Mouse (Mus musculus): ENCODE measurements at regions not wholly inside any gene's neighbourhood (a gene's known extent, or its start where the extent isn't known, plus 50 kb on each side); places are given as distances from the start of the nearest gene placed in this dataset.

DNA sequence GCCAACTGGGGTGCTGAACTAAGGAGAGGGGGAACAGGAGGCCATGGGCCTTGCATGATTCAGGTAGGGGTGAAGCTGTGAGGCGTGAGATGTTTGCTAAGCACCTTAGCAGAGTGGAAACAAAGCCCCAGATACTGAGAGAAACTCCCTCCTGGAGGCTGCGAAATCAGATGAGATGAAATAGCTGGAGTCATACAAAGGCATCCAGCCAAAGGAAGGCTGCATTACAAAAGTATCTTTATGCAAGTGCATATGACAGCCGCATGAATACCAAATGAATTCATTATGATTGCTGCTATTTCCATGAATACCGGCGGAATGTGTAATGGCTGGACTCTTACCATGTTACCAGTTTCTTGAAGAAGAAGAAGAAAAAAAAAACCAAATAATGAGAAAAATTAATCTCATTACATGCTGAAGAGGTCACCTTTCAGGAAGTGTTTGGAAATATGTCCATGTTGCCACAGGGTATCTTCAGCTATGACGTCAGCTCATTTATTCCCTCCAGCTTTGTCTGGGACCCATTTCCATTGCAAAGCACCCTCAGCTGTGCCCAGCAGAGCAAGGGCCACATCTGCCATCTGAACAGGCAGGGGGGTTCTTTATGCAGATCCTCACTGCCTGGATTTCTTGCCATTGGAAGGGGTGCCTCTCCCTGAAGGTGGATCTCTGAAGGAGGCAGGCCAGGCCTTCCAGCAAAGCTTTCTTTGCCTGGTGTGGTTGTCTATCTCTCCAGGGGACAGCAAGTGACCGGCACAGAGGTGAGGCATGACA, 551.7 kb upstream of the Mki67 start:
- ATAC-seq (ENCODE audit: insufficient number of reproducible peaks, insufficient read depth, low FRiP score, low TSS enrichment, low read depth): no peak
- 0 out of 2 replicates have a peak, but pooled peaks cover 7% of the 10 kb centered on the region for H3K27me3 ChIP-seq

GRCm38 (mm10) chr7:136275651-136276050, 559.5 kb upstream of the Mki67 start:
- no peaks in the 10 kb centered on the region for H3K9me3 ChIP-seq
- no peak overlapping the region for H3K27ac ChIP-seq
- no peak for ATAC-seq (ENCODE audit: insufficient number of reproducible peaks, insufficient read depth, low FRiP score, low TSS enrichment, low read depth)
- 0 out of 2 replicates have a peak, but pooled peaks cover 2% of the 10 kb centered on the region for H3K27me3 ChIP-seq
- H3K4me1 ChIP-seq (replicated peaks): peaks cover 8% of the 10 kb centered on the region; the same call in 1 of the 2 replicates
- H3K36me3 ChIP-seq: no peaks in the 10 kb centered on the region
- H3K9ac ChIP-seq (replicated peaks): no peak overlapping the region
- WGBS: 75% methylated on average over 10 of the region's 10 CpGs
- H3K4me2 ChIP-seq: no peak overlapping the region
- no peak overlapping the region for H3K4me3 ChIP-seq (replicated peaks)

More for the DNA sequence above, 551.7 kb upstream of the Mki67 start:
- Histone ChIP-seq H3K4me2 (no peak overlapping the region), H3K9me3 (no peaks in the 10 kb centered on the region), H3K9ac (replicated peaks) (no peak overlapping the region), H3K36me3 (no peaks in the 10 kb centered on the region), H3K4me3 (replicated peaks) (no peak overlapping the region), H3K4me1 (replicated peaks) (peaks cover 10% of the 10 kb centered on the region; the same call in 1 of the 2 replicates), H3K27ac (no peak overlapping the region)
- WGBS: 87% methylated on average over 7 of the region's 7 CpGs

DNA sequence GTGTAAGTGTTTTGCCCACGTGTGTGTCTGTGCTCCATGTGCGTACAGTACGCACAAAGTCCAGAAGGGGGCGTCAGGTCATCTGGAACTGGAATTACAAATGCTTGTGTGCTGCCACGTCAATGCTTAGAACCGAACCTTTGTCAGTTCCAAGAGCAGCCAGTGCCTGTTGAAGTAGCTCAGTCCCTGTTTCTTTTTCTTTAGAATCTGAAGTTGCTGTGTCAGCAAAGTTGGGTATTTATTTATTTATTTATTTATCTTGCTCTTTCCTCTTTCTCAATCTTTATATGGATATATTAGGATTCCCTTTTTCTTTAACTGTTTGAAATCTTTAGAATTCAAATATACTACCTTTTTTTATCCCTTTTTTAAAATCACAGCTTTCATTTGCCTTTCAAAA, 567.6 kb upstream of the Mki67 start:
- no peaks in the 10 kb centered on the region for H3K9me3 ChIP-seq
- no peaks in the 10 kb centered on the region for H3K36me3 ChIP-seq
- H3K4me3 ChIP-seq (replicated peaks): no peak overlapping the region
- no peak overlapping the region for H3K4me2 ChIP-seq
- H3K27ac ChIP-seq: no peak overlapping the region
- no peaks in the 10 kb centered on the region for H3K4me1 ChIP-seq (replicated peaks)
- H3K9ac ChIP-seq (replicated peaks): no peak overlapping the region
- H3K27me3 ChIP-seq: 0 out of 2 replicates have a peak, but pooled peaks cover 3% of the 10 kb centered on the region
- no peak for ATAC-seq (ENCODE audit: insufficient number of reproducible peaks, insufficient read depth, low FRiP score, low TSS enrichment, low read depth)
- WGBS: 90% methylated on average over 6 of the region's 6 CpGs

DNA sequence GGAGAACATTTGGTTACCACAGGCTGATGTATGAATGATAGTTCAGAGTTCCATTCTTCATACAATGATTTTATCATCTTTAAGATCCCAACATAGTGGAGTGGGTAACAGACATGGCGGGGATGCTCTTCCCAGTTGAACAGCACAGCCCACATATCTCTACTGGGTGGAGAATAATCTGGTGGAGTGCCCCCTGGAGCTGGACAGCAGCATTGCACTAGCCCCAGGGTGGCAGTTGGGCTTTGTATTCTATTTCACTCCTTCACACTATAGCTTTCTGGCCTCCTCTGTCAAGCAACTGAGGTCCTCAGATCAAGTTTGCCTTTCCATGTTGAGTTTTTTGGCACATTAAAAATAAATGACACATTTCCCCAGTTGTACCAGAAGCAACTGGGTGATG, 569.4 kb upstream of the Mki67 start:
- Histone ChIP-seq H3K36me3 (no peaks in the 10 kb centered on the region), H3K27ac (no peak overlapping the region), H3K4me2 (no peak overlapping the region), H3K27me3 (0 out of 2 replicates have a peak, but pooled peaks cover 1% of the 10 kb centered on the region), H3K4me3 (replicated peaks) (no peak overlapping the region), H3K4me1 (replicated peaks) (peaks cover 6% of the 10 kb centered on the region), H3K9me3 (no peaks in the 10 kb centered on the region), H3K9ac (replicated peaks) (no peak overlapping the region)
- 100% methylated on average over 1 of the region's 1 CpGs for WGBS
- no peak for ATAC-seq (ENCODE audit: insufficient number of reproducible peaks, insufficient read depth, low FRiP score, low TSS enrichment, low read depth)

- no peak overlapping the region for H3K9ac ChIP-seq (replicated peaks)
- WGBS: 77% methylated on average over 6 of the region's 6 CpGs
- peaks cover 18% of the 10 kb centered on the region for H3K4me1 ChIP-seq (replicated peaks)
- H3K9me3 ChIP-seq: no peaks in the 10 kb centered on the region
- H3K4me3 ChIP-seq (replicated peaks): no peak overlapping the region
- H3K27ac ChIP-seq: no peak overlapping the region
- no peak overlapping the region for H3K4me2 ChIP-seq
- no peaks in the 10 kb centered on the region; the same call in 1 of the 2 replicates for H3K27me3 ChIP-seq
- no peak for ATAC-seq (ENCODE audit: insufficient number of reproducible peaks, insufficient read depth, low FRiP score, low TSS enrichment, low read depth)
- H3K36me3 ChIP-seq: no peaks in the 10 kb centered on the region
These were observed 577.5 kb upstream of the Mki67 start for GRCm38 (mm10) chr7:136293536-136294145.

- H3K4me1 ChIP-seq (replicated peaks): peaks cover 18% of the 10 kb centered on the region
- no peak overlapping the region for H3K4me3 ChIP-seq (replicated peaks)
- H3K9me3 ChIP-seq: no peaks in the 10 kb centered on the region
- WGBS: 39% methylated on average over 4 of the region's 4 CpGs
- H3K4me2 ChIP-seq: no peak overlapping the region
- no peak for ATAC-seq (ENCODE audit: insufficient number of reproducible peaks, insufficient read depth, low FRiP score, low TSS enrichment, low read depth)
- H3K9ac ChIP-seq (replicated peaks): no peak overlapping the region
- no peaks in the 10 kb centered on the region; the same call in 1 of the 2 replicates for H3K27me3 ChIP-seq
- H3K27ac ChIP-seq: no peak overlapping the region
- no peaks in the 10 kb centered on the region for H3K36me3 ChIP-seq
These were observed 578.3 kb upstream of the Mki67 start for GRCm38 (mm10) chr7:136294445-136294844.

DNA sequence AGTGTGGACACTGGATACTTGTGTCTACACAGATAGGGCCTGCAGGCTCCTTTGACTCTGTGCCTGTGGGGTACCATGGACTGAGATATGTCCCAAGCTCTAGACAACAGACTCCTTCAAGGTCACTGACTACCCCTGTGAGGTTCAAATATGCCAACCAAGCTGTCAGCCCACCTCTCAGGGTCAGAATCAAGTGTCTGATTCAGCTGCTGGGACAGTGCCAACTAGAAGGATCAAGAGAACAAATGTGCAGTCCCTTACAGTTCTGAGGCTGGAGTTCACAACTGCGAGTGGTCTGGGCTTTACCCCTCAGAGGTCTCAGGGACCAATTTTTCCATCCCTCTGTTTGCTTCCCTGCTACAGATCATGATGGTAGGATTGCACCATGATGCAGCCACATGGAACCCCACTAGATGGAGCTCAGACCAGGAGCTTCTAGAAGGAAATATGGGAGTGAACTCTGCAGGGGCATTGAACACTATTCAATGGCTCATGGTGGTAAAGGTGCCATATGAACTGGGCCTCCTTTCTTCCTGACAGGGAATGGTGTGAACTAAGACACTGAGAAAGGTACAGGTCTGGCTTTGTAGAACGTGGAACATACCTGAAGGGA, 581.8 kb upstream of the Mki67 start:
- 72% methylated on average over 2 of the region's 2 CpGs for WGBS
- H3K4me1 ChIP-seq (replicated peaks): peaks cover 4% of the 10 kb centered on the region; the same call in 1 of the 2 replicates
- no peaks in the 10 kb centered on the region for H3K27me3 ChIP-seq
- no peak overlapping the region for H3K9ac ChIP-seq (replicated peaks)
- ATAC-seq (ENCODE audit: insufficient number of reproducible peaks, insufficient read depth, low FRiP score, low TSS enrichment, low read depth): no peak
- no peak overlapping the region for H3K4me2 ChIP-seq
- H3K27ac ChIP-seq: no peak overlapping the region
- no peak overlapping the region for H3K4me3 ChIP-seq (replicated peaks)
- no peaks in the 10 kb centered on the region for H3K9me3 ChIP-seq
- no peaks in the 10 kb centered on the region for H3K36me3 ChIP-seq

- Histone ChIP-seq H3K9ac (replicated peaks) (no peak overlapping the region), H3K36me3 (no peaks in the 10 kb centered on the region), H3K27me3 (no peaks in the 10 kb centered on the region; the same call in 1 of the 2 replicates), H3K9me3 (no peaks in the 10 kb centered on the region), H3K4me3 (replicated peaks) (no peak overlapping the region), H3K27ac (0 out of 2 replicates have a peak overlapping the region, but pooled peaks have one; percentile 35), H3K4me1 (replicated peaks) (peaks cover 3% of the 10 kb centered on the region), H3K4me2 (no peak overlapping the region)
- WGBS: 63% methylated on average over 4 of the region's 4 CpGs
- ATAC-seq (ENCODE audit: insufficient number of reproducible peaks, insufficient read depth, low FRiP score, low TSS enrichment, low read depth): no peak
These were observed 588.3 kb upstream of the Mgmt start for GRCm38 (mm10) chr7:136306137-136306536.

GRCm38 (mm10) chr7:136308765-136309164, 585.6 kb upstream of the Mgmt start:
- Histone ChIP-seq H3K27me3 (no peaks in the 10 kb centered on the region; the same call in 1 of the 2 replicates), H3K36me3 (no peaks in the 10 kb centered on the region), H3K27ac (no peak overlapping the region), H3K4me1 (replicated peaks) (peaks cover 11% of the 10 kb centered on the region), H3K4me3 (replicated peaks) (no peak overlapping the region), H3K9me3 (no peaks in the 10 kb centered on the region), H3K4me2 (no peak overlapping the region), H3K9ac (replicated peaks) (no peak overlapping the region)
- no peak for ATAC-seq (ENCODE audit: insufficient number of reproducible peaks, insufficient read depth, low FRiP score, low TSS enrichment, low read depth)

- Histone ChIP-seq H3K27me3 (no peaks in the 10 kb centered on the region), H3K4me1 (replicated peaks) (peaks cover 4% of the 10 kb centered on the region; the same call in 1 of the 2 replicates), H3K4me2 (no peak overlapping the region), H3K4me3 (replicated peaks) (no peak overlapping the region), H3K9ac (replicated peaks) (no peak overlapping the region), H3K36me3 (no peaks in the 10 kb centered on the region), H3K9me3 (no peaks in the 10 kb centered on the region), H3K27ac (no peak overlapping the region)
- 85% methylated on average over 4 of the region's 4 CpGs for WGBS
- ATAC-seq (ENCODE audit: insufficient number of reproducible peaks, insufficient read depth, low FRiP score, low TSS enrichment, low read depth): no peak
These were observed 567.1 kb upstream of the Mgmt start for GRCm38 (mm10) chr7:136327281-136327680.

GRCm38 (mm10) chr7:136330431-136330830, 564.0 kb upstream of the Mgmt start:
- no peak overlapping the region for H3K4me2 ChIP-seq
- H3K9me3 ChIP-seq: no peaks in the 10 kb centered on the region
- H3K27me3 ChIP-seq: no peaks in the 10 kb centered on the region
- H3K27ac ChIP-seq: no peak overlapping the region
- peaks cover 13% of the 10 kb centered on the region for H3K4me1 ChIP-seq (replicated peaks)
- no peak overlapping the region for H3K4me3 ChIP-seq (replicated peaks)
- no peak overlapping the region for H3K9ac ChIP-seq (replicated peaks)
- ATAC-seq (ENCODE audit: insufficient number of reproducible peaks, insufficient read depth, low FRiP score, low TSS enrichment, low read depth): no peak
- 83% methylated on average over 1 of the region's 1 CpGs for WGBS
- no peaks in the 10 kb centered on the region for H3K36me3 ChIP-seq
